Mouse (Mus musculus): ENCODE data around the gene Slc36a2. TPM values are rescaled to one million over a fixed set of nuclear protein-coding genes. Genes with fewer than 3 reads are reported as not detected.

Slc36a2 gene
- total RNA-seq, 2 experiments from 2014 or later, result 0.10 TPM; not detected in 1

Other genes with a start within 250 kb of the Slc36a2 start
- 10 to 100 TPM; 33.1 to 38.0 TPM for gene Tnip1, start 222.2 kb downstream of the Slc36a2 start, total RNA-seq (2021)
- gene Anxa6, start 151.6 kb downstream of the Slc36a2 start, total RNA-seq (2021), result 10 to 100 TPM; 95.7 to 97.1 TPM
- under 1 TPM; 0.37 to 0.52 TPM for gene Ccdc69, start 106.9 kb downstream of the Slc36a2 start, total RNA-seq (2021)
- gene Gm2a, start 87.0 kb downstream of the Slc36a2 start, total RNA-seq (2021), result 10 to 100 TPM; 38.7 to 42.5 TPM
- not detected for gene Slc36a3, start 33.4 kb downstream of the Slc36a2 start, total RNA-seq (2021)
- 10 to 100 TPM; 59.3 to 61.5 TPM for gene Slc36a1, start 19.3 kb upstream of the Slc36a2 start, total RNA-seq (2021)
- gene Fat2, start 151.5 kb upstream of the Slc36a2 start, total RNA-seq (2021), result under 1 TPM; 0.44 to 0.63 TPM
- 100 to 1,000 TPM; 360 to 421 TPM for gene Sparc, start 238.1 kb upstream of the Slc36a2 start, total RNA-seq (2021)

Data from layer of hippocampus, postnatal 25 days (tissue).